Mouse (Mus musculus) monocyte, adult 2 months (primary cell): ENCODE results near the gene Fcrlb.
A peak's percentile ranks its signal among the peaks of the same experiment; 100 is the strongest.

Experiments used
- DNase-seq, 2 experiments: peaks; one replicate each; pipeline ENCODE4 v3.0.0; 2022; ENCODE audit warnings: low spot score in 2 of 2, low read depth in 1 of 2

Fcrlb gene

DNA sequence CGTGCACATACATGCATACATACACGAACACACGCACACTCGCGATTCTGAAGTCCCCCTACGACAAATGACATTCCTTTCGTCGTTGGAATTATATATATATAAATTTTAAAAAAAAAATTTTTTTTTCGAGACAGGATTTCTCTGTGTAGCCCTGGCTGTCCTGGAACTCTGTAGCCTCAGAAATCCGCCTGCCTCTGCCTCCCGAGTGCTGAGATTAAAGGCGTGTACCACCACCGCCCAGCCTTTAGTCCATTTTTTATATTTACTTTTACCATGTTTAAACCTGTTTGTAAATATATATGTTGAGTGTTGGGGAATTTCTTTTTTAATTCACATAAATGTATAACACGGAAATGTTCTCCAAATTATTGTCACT lies 43.8 kb downstream of the Fcrlb start:
- no peak for DNase-seq

DNA sequence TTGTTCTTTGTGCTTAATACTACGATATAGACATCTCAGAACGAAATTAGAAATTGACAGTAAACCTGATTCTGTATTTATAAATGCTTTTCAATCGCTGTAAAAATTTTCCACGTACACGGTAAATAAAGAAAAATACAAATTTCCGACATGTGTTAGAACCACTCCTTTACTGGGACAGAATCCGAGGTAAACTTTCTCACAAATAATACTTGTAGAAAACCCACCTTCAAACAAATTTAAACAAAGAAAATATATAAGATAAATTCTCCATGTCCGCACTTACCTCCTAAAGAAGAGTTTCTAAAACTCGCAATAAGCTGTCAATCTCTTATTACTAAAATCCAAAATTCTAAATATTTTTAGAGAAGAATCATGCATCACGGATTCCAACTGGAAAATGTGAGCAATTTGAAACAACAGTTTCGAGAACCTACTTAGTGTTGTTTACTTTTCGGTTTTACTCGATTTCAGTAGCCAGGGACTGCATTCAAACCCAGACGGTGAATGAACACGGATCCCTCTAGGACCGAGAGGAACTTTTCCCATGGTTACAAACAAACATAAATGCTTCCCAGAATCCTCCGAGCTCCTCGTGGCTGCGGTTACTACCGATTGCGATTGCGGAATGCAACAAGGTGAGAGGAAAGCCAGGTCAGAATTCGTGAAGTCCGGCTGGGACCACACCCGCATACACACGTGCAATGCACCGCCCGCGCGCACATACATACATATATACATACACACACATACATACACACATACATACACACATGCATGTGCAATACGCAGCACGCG lies 44.4 kb downstream of the Fcrlb start:
- peak; percentile 18 to 23 for DNase-seq

DNA sequence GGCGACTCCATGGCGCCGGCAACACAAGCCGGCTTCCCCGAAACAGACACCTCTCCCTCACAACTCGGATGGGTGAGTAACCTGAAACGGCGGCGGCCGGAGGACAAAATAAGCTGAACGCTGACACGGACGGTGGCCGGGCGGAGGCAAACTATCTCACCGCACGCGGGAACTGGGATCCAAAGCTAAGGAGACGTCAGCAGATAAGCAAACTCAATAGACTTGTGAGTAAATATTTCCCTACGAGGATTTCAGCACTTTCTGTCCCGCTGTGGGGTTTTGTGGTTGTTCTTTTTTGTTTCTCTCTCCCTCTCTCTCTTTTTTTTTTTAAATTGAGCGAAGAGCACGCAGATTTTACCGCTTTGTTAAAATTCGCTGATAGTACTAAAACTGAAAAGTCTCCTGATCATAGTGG lies 45.0 kb downstream of the Fcrlb start, which contains the start of gene Atf6:
TSS of gene Atf6 (minus strand) at position 81 of the 415 bp plus-strand sequence.
- peak; percentile 94 to 95 for DNase-seq

DNA sequence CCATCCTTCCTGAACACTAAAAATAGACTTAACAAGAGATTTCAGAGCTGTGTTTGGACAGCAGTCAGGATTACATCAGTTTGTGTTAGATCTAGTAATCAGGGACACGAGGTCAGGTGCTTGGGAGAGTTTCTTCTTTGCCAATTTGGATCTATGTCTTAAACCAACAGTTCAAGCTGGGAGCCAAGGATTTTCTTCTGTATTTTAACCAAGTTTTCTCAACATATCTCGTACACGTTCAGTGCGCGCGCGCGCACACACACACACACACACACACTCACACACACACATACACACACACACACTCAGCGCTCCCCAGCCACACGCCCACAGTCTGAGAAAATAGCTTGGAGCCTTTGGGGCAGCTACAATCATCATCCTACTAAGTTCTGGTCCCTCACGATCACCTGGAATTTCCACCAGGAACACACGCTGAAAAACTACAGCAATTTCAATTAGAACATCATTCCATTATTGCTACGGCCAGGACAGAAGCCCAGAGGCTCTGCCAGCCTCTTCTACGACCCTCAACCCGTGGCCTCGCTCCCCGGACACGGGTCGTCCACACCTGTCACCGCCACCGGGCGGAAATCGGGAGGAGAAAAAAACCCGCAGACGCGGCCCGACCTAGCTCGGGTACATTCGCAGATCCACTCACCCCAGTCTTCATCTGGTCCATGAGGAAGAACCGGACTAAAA lies 45.6 kb downstream of the Fcrlb start:
- DNase-seq: no peak

DNA sequence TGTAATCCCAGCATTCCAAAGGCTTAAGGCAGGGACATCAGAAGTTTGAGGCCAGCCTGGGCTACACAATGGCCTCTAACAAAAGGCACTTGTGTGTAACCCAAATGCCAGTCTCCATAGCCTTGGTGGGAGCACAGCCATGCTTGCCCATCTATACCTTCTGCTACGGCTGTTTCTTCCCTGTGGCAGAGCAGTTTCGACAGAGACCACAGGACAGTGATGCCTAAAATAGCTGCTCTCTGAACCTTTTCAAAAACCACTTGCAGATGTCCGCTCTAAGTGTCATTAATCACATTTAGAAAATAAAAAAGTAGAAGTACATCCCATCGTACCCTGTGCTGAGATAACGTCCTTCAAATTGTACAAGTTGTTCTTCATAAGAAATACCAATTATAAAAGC lies 47.3 kb downstream of the Fcrlb start:
- no peak for DNase-seq

DNA sequence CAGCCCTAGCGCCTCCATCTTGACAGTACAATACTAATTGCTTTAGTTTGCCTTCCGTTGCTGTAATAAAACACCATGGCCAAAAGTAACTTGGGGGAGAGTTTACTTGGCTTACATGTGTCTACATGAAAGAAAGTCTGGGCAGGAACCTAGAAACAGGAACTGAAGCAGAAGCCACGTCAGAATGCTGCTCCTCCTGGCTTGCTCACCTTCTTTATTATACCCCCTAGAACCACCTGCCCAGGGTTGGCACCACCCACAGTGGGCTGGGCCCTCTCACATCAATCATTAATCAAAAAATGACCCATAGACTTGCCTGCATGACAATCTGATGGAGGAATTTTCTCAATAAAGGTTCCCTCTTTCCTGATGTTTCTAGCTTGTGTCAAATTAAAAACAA lies 48.0 kb downstream of the Fcrlb start:
- DNase-seq: no peak

DNA sequence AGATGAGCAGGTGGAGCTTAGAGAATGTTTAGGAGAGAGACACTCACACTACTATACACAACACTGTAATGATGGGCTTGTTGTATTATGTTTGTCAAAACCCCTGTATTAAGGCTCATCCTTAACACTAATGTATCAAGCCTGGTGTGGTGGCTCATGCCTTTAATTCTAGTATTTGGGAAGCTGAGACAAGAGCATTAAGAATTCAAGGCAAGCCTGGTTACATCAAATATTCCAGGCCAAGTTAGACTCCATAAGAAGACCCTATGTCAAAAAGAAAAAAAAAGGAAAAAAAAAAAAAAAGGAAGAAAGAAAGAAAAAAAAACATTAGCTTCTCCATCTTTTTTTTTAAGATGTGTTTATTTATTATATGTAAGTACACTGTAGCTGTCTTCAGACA lies 48.5 kb downstream of the Fcrlb start:
- no peak for DNase-seq

DNA sequence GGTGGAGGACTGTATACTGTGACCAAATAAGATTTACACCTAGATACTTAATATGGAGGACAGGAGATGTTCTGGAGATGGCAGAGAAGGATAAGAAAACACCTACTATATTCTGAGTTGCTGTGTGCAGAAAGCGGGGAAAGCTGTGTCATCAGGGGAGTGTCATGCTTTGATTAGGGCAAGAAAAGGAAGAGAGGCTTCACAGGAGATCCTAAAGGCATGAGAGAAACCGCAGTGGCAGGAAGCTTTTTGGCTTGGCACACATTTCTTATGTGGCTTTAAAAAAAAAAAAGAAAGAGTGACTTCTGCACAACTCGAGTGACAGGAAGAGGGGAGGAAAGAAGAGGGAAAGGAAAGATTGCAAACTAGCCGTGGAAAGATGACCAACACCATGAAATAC lies 49.7 kb downstream of the Fcrlb start:
- DNase-seq: no peak

DNA sequence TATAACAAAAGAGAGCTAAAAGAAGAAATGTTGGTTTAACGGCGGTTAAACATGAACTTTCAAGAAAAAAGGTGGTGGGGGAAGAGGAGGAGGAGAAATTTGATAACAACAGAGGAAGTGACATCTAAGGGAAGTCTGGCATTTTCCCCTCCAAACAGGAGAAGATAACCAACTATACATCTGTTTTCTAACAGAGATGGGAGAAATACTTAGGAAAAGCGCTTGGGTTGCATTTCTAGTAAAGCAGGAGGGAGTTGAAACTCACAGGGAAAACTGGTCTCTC lies 50.4 kb downstream of the Fcrlb start:
- DNase-seq: no peak

DNA sequence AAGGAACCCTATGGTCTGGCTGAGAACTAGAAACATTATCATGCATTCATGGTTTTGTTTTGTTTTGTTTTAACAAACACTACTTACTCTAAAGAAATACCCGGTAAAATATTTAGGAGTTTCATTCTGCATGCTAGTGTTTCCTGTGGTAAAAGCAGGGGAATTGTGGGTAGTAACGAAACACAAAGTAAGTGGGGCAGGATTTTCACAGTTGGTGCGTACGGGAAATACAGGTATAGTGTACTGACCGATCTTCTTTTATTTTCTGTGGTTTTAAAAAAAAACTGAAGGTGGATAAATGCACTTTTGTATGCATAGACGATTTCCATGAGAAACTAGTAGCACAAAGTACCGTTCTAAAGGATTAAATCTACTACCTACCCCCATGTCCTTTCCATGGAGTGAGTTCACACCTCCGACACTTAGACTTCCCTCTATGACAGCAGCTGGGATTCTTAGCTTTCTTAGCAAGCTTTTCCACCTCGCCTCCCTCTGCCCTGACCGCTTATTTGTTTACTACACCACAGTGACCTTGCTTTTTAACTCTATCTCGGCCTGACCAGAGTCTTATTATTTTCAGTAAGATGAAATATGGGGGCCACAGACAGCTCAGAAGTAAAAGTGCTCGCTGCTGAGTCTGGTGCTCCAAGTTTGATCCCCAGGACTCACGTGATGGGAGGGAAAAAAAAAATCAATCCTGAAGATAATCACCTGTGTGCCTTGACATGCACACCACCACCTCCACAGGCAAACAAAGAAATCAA lies 50.9 kb downstream of the Fcrlb start:
- DNase-seq: no peak

DNA sequence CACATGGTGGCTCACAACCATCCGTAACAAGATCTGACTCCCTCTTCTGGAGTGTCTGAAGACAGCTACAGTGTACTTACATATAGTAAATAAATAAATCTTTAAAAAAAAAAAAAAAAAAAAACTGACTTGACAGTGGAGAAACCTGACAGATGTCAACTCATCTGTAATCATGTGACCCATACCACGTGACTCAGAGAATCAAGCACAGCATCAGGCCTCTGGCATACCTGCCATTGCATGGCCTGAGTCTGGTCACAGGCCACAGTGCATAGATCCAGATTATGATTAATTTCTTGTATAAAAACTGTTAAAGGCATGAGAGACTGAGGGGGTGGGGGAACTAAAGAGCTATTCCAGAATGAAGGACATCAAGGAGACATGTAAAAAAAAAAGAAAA lies 53.9 kb downstream of the Fcrlb start:
- no peak for DNase-seq

DNA sequence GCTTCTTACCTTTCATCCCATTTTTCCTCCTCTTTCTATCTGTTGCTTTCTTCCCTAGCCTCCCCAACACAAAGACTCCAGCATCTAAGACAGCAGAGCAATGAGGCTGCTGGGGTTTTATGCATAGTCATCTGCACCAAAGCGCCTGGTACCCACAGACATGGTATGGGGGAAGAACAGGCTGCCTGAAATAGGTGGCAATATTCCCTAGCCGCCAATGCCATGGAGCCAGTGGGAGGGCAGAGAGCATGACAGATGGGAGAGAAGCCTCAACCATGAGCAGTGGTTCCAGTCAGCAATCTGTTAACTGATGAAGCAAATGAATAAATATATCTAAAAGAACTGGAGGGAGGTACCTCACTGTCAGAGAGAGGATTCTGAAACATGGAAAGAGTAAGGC lies 55.4 kb downstream of the Fcrlb start:
- no peak for DNase-seq
